Mouse (Mus musculus): ENCODE data around the gene Gm19668.
"Not testable (repeated sequence)": the region's sequence is repeated elsewhere in the genome, so short reads cannot be mapped to it uniquely, and the experiment has no call there.

Gene Gm19668

GRCm38 (mm10) chr10:77798921-77799508, at the start of gene Gm19668:
Gene Gm19668, minus strand, starts transcription at chr10:77799133.
- no peak for DNase-seq (ENCODE audit: low read depth, low spot score)

- DNase-seq (ENCODE audit: low read depth, low spot score), result no peak
These were observed 48.6 kb upstream of the Gm19668 start for GRCm38 (mm10) chr10:77847538-77847937.

GRCm38 (mm10) chr10:77846961-77847360, 48.0 kb upstream of the Gm19668 start:
- no peak for DNase-seq (ENCODE audit: low read depth, low spot score)

GRCm38 (mm10) chr10:77846503-77846902, 47.6 kb upstream of the Gm19668 start, which contains the start of gene Gm36176:
Gene Gm36176, plus strand, starts transcription at chr10:77846803.
- DNase-seq (ENCODE audit: low read depth, low spot score), result no peak

DNA sequence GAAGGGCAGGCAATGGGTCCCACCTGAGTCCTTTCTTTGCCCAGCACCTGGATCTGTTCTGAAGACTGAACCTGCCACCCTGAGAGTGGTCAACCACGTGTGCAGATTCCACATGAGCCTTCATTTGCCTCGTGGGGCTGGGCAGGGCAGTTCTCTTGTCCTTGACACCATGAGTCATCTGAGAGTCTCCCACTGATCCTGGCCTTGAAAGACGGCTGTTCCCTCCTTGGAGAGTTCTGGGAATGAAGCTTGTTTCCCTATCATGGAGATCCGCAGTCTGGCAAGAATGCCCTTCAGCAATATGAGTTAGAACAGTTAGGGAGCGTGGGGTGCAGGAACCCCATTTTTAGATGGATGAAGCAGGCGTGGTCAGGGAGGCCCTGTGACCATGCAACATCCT, 40.1 kb upstream of the Gm19668 start:
- DNase-seq (ENCODE audit: low read depth, low spot score), result no peak

DNA sequence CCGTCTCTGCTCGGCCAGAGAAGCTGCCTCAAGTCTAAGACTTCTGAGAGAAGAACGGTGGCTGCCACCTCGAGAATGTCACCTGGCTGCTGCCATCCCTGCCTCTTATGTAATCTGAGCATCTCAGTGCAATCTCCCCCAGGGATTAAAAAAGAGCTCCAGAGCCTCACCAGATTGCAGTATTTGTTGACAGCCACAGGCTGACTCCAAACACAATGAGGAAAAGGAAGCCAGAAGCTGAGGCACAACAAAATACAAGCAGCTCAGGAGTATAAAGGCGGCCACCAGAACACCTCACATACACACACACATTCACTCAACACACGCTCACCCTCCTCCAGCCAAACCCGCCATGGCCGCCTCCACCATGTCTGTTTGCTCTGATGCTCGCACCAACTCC, 36.7 kb upstream of the Gm19668 start, which contains the start of gene Krtap10-10:
TSS of gene Krtap10-10 (plus strand) at position 301 of the 400 bp plus-strand sequence.
- no peak for DNase-seq (ENCODE audit: low read depth, low spot score)

DNA sequence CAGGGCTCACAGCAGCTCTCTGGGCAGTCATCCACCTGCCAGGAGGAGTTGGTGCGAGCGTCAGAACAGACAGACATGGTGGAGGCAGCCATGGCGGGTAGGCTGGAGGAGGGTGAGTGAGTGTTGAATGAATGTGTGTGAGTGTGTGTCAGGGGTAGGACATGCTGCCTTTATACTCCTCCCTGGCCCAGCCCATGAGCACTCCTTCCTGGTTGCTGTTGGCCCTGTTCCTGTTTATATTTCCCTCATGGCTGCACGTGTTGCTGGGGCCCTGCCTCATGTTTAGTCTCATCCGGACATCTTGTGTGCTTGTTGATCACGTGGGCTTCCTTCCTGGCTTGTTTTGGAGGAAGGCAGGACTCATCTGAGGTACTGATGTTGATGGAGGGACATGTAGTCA, 28.0 kb upstream of the Gm19668 start, which contains the start of gene Krtap10-4:
TSS of gene Krtap10-4 (minus strand) at position 145 of the 400 bp plus-strand sequence.
- DNase-seq (ENCODE audit: low read depth, low spot score), result no peak

DNA sequence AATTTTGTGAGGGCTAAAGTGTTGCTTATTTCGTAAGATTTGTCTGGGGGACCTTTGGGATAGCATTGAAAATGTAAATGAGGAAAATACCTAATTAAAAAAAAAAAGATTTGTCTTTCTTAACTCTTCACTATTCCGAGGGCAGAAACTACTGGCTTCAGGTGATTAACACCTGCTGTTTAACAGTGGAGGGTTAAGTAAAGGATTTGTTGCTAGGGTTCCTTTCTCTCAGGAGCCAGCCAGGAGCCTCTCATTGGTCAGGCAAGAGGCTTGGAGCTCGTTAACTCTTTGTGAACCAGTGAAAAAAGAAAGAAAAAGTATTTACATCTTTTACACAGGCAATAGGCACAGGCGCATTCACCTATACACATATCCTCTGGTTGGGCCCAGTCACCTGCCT, 20.3 kb upstream of the Gm19668 start:
- DNase-seq (ENCODE audit: low read depth, low spot score), result no peak

DNA sequence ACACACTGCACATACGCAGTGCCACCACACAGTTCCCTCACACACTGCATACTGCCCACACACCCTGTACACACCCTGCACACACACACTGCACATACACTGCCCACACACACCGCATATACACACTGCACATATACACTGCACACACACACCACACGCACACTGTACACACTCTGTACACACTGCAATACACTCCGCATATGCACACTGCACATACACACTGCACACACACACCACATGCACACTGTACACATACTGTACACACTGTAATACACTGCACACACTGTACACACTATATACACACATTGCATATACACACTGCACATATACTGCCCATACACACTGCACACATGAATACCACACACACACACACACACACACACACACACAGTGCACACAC, 19.6 kb upstream of the Gm19668 start:
- no peak for DNase-seq (ENCODE audit: low read depth, low spot score)

- DNase-seq (ENCODE audit: low read depth, low spot score), result no peak
These were observed 16.6 kb upstream of the Gm19668 start for GRCm38 (mm10) chr10:77815514-77815913.

DNA sequence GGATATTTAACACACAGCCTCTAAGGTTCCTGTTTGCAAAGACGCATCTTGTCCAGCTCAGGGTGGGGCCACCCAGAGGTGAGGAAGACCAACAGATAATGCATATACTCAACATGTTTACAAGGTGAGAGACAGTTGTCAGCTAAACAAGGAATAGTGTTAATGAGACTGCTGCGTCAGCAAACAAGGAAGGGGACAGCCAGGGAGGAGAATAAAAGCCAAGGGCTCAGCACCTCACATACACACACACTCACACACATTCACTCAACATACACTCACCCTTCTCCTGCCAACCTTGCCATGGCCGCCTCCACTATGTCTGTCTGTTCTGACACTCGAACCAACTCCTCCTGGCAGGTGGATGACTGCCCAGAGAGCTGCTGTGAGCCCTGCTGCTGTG, 15.4 kb upstream of the Gm19668 start, which contains the start of gene Gm2696:
TSS of gene Gm2696 (plus strand) at position 301 of the 400 bp plus-strand sequence.
- no peak for DNase-seq (ENCODE audit: low read depth, low spot score)

- no peak for DNase-seq (ENCODE audit: low read depth, low spot score)
These were observed 12.8 kb upstream of the Gm19668 start, which contains the start of gene Gm9507 for GRCm38 (mm10) chr10:77811743-77812142. Gene Gm9507, minus strand, starts transcription at chr10:77811843.

- DNase-seq (ENCODE audit: low read depth, low spot score), result no peak
These were observed 5.2 kb upstream of the Gm19668 start for GRCm38 (mm10) chr10:77804095-77804494.

DNA sequence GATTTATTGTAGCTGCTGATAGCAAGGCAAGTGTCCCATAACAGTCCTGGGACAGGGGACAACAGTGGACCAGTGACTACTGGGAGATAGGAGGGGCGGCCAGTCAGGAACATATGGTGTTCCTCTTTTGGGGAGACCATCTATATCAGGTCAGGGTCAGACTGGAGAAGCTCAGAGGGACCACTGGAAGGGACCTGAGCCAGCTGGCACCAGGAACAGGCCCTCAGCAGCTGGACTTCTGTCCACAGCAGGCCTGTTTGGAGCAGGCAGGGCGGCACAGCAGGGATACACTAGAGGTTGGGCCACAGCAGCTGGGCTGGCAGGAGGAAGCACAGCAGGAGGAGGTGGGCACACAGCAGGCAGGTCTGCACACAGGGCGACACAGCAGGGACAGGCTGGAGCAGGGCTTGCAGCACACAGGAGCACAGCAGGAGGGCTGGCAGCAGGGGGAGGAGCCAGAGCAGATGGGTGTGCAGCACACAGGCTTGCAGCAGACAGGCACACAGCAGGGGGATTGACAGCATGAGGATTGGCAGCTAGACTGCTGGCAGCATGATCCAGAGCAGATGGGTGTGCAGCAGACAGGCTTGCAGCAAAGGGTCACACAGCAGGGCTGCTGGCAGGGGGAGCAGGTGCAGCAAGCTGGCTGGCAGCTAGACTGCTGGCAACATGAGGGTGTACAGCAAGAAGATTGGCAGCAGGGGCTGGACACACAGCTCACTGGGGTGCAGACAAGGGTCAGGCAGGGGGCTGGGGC, 591 bp downstream of the Gm19668 start:
- DNase-seq (ENCODE audit: low read depth, low spot score), result not testable (repeated sequence)

- DNase-seq (ENCODE audit: low read depth, low spot score), result no peak
These were observed 1.3 kb downstream of the Gm19668 start for GRCm38 (mm10) chr10:77797677-77798076.

DNA sequence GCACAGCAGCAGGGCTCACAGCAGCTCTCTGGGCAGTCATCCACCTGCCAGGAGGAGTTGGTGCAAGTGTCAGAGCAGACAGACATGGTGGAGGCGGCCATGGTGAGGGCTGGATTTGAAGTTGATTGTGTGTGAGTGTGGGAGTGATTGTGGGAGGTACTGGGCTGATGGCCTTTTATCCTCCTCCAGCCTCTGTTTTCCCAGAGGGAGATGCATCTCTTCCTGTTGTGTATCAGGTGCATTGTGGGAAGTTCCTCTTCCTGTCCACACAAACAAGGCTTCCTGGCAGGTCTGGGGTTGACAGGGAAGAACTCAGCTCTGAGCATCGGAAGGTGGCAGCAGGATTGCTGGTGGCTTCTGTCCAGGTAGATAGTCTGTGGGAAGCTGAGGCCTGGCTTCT, 4.0 kb downstream of the Gm19668 start, which contains the start of gene Gm9639:
TSS of gene Gm9639 (minus strand) at position 101 of the 400 bp plus-strand sequence.
- no peak for DNase-seq (ENCODE audit: low read depth, low spot score)

DNA sequence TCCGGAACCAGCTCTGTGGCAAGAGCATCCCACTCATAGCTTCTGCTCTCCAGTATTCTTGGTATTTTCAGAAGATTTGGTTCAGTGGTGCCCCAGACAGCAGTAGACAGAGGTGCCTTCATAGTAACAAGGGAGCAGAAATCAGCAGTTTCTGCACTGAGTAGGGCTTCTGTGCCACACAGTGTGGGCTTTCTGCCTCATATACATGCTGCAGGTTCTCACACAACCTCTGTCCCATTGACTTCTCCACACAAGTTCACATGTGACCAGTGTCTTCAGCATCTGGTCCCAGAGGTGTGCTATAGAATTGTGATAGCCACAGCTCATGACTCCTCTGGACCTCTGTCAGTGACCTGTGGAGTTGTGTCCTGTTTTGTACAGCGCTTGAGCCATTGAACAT, 10.3 kb downstream of the Gm19668 start:
- no peak for DNase-seq (ENCODE audit: low read depth, low spot score)

DNA sequence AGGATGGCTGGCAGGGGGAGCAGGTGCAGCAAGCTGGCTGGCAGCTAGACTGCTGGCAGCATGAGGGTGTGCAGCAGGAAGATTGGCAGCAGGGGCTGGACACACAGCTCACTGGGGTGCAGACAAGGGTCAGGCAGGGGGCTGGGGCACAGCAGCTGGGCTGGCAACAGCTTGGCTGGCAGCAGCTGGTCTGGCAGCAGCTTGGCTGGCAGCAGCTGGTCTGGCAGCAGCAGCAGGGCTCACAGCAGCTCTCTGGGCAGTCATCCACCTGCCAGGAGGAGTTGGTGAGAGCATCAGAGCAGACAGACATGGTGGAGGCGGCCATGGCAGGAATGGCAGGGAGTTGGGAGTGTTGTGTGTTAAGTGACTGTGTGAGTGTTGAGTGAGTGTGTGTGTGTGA, 11.1 kb downstream of the Gm19668 start, which contains the start of gene Gm7137:
TSS of gene Gm7137 (minus strand) at position 325 of the 400 bp plus-strand sequence.
- DNase-seq (ENCODE audit: low read depth, low spot score), result not testable (repeated sequence)

- not testable (repeated sequence) for DNase-seq (ENCODE audit: low read depth, low spot score)
These were observed 15.5 kb downstream of the Gm19668 start for GRCm38 (mm10) chr10:77783396-77783795.

DNA sequence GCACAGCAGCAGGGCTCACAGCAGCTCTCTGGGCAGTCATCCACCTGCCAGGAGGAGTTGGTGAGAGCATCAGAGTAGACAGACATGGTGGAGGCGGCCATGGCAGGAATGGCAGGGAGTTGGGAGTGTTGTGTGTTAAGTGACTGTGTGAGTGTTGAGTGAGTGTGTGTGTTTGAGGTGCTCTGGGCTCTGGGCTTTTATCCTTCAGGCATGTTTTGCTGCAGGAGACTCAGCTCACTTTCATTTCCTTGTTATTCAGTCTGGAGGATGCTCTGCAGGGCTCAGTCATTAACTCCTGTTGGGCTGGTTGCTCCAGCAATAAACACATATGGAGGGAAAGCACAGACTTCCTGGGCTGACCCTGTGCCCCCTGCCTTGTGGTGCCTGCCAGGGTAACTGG, 16.5 kb downstream of the Gm19668 start, which contains the start of gene Gm3250:
TSS of gene Gm3250 (minus strand) at position 101 of the 400 bp plus-strand sequence.
- not testable (repeated sequence) for DNase-seq (ENCODE audit: low read depth, low spot score)

DNA sequence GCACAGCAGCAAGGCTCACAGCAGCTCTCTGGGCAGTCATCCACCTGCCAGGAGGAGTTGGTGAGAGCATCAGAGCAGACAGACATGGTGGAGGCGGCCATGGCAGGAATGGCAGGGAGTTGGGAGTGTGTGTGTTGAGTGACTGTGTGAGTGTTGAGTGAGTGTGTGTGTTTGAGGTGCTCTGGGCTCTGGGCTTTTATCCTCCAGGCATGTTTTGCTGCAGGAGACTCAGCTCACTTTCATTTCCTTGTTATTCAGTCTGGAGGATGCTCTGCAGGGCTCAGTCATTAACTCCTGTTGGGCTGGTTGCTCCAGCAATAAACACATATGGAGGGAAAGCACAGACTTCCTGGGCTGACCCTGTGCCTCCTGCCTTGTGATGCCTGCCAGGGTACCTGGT, 22.1 kb downstream of the Gm19668 start, which contains the start of gene Gm7138:
TSS of gene Gm7138 (minus strand) at position 101 of the 400 bp plus-strand sequence.
- DNase-seq (ENCODE audit: low read depth, low spot score), result not testable (repeated sequence)

GRCm38 (mm10) chr10:77772142-77772541, 26.8 kb downstream of the Gm19668 start:
- DNase-seq (ENCODE audit: low read depth, low spot score), result not testable (repeated sequence)
